Mouse (Mus musculus) spleen, adult 12 weeks (tissue): Measurements from ENCODE around the gene Kcne1.
A peak's percentile ranks its signal among the peaks of the same experiment; 100 is the strongest.

Source experiments
- DNase-seq: peaks from one replicate; pipeline ENCODE4 v3.0.0; 2022; ENCODE audit warnings: low spot score

Gene Kcne1

GRCm38 (mm10) chr16:92355982-92356381 lies 3.3 kb downstream of the Kcne1 start:
- DNase-seq: no peak

GRCm38 (mm10) chr16:92355366-92355765 lies 3.9 kb downstream of the Kcne1 start:
- no peak for DNase-seq

GRCm38 (mm10) chr16:92353897-92354296 lies 5.4 kb downstream of the Kcne1 start:
- no peak for DNase-seq

GRCm38 (mm10) chr16:92353295-92353694 lies 6.0 kb downstream of the Kcne1 start:
- no peak for DNase-seq

GRCm38 (mm10) chr16:92348941-92349340 lies 10.3 kb downstream of the Kcne1 start:
- no peak for DNase-seq

- DNase-seq: no peak
Measured at GRCm38 (mm10) chr16:92346297-92346916, 12.9 kb downstream of the Kcne1 start.

GRCm38 (mm10) chr16:92345177-92345576 lies 14.1 kb downstream of the Kcne1 start:
- no peak for DNase-seq

- peak; percentile 27 for DNase-seq
Measured at GRCm38 (mm10) chr16:92340612-92341511, 18.4 kb downstream of the Kcne1 start.

GRCm38 (mm10) chr16:92336280-92336679 lies 23.0 kb downstream of the Kcne1 start:
- DNase-seq: peak; percentile 23

GRCm38 (mm10) chr16:92334600-92334999 lies 24.7 kb downstream of the Kcne1 start:
- no peak for DNase-seq

- no peak for DNase-seq
Measured at GRCm38 (mm10) chr16:92330966-92331365, 28.3 kb downstream of the Kcne1 start.

- no peak for DNase-seq
Measured at GRCm38 (mm10) chr16:92327911-92328310, 31.4 kb downstream of the Kcne1 start.

GRCm38 (mm10) chr16:92325062-92325406 lies 34.2 kb downstream of the Kcne1 start:
- no peak for DNase-seq

GRCm38 (mm10) chr16:92324309-92325061 lies 34.8 kb downstream of the Kcne1 start:
- no peak for DNase-seq

GRCm38 (mm10) chr16:92321341-92321740 lies 37.9 kb downstream of the Kcne1 start, which contains the start of gene Fam243:
TSS of gene Fam243 (minus strand) at chr16:92321441.
- DNase-seq: no peak

- no peak for DNase-seq
Measured at GRCm38 (mm10) chr16:92320361-92320760, 38.9 kb downstream of the Kcne1 start.

- peak; percentile 49 for DNase-seq
Measured at GRCm38 (mm10) chr16:92319353-92320109, 39.7 kb downstream of the Kcne1 start.

- DNase-seq: no peak
Measured at GRCm38 (mm10) chr16:92316049-92316738, 43.1 kb downstream of the Kcne1 start.

GRCm38 (mm10) chr16:92313953-92314741 lies 45.1 kb downstream of the Kcne1 start:
- DNase-seq: no peak

- DNase-seq: no peak
Measured at GRCm38 (mm10) chr16:92309126-92309525, 50.1 kb downstream of the Kcne1 start.
